Mouse (Mus musculus) CD4-positive, CD25-positive, alpha-beta regulatory T cell, adult 2 months (primary cell): ENCODE data around the gene Amhr2.

Experiments used
- DNase-seq: peaks from one replicate; pipeline ENCODE4 v3.0.0-alpha.2; 2012; ENCODE audit warnings: low read depth, low spot score

Gene Amhr2

GRCm38 (mm10) chr15:102445146-102445545 is at the start of gene Amhr2:
TSS of gene Amhr2 (plus strand) at chr15:102445367.
- no peak for DNase-seq

GRCm38 (mm10) chr15:102398629-102399028 is 46.5 kb upstream of the Amhr2 start:
- DNase-seq = no peak

GRCm38 (mm10) chr15:102399229-102400221 is 45.6 kb upstream of the Amhr2 start:
- DNase-seq = peak; percentile 73

- no peak for DNase-seq
Measured at GRCm38 (mm10) chr15:102400476-102401045, 44.6 kb upstream of the Amhr2 start.

- DNase-seq = no peak
Measured at GRCm38 (mm10) chr15:102401278-102401677, 43.9 kb upstream of the Amhr2 start.

- no peak for DNase-seq
Measured at GRCm38 (mm10) chr15:102402210-102402609, 43.0 kb upstream of the Amhr2 start.

- no peak for DNase-seq
Measured at GRCm38 (mm10) chr15:102404608-102405488, 40.3 kb upstream of the Amhr2 start.

- DNase-seq = peak; percentile 99
Measured at GRCm38 (mm10) chr15:102405489-102406195, 39.5 kb upstream of the Amhr2 start, which contains the start of gene Sp1. TSS of gene Sp1 (plus strand) at chr15:102406143.

- peak; percentile 86 for DNase-seq
Measured at GRCm38 (mm10) chr15:102406196-102406911, 38.8 kb upstream of the Amhr2 start.

- DNase-seq = no peak
Measured at GRCm38 (mm10) chr15:102406912-102407580, 38.1 kb upstream of the Amhr2 start.

GRCm38 (mm10) chr15:102407681-102408557 is 37.2 kb upstream of the Amhr2 start:
- DNase-seq = no peak

- DNase-seq = no peak
Measured at GRCm38 (mm10) chr15:102408558-102409130, 36.5 kb upstream of the Amhr2 start.

- DNase-seq = no peak
Measured at GRCm38 (mm10) chr15:102409286-102409685, 35.9 kb upstream of the Amhr2 start.

- no peak for DNase-seq
Measured at GRCm38 (mm10) chr15:102411077-102411476, 34.1 kb upstream of the Amhr2 start.

GRCm38 (mm10) chr15:102413687-102414086 is 31.5 kb upstream of the Amhr2 start:
- no peak for DNase-seq

- DNase-seq = no peak
Measured at GRCm38 (mm10) chr15:102417524-102417923, 27.6 kb upstream of the Amhr2 start.

GRCm38 (mm10) chr15:102420986-102421385 is 24.2 kb upstream of the Amhr2 start:
- no peak for DNase-seq

- DNase-seq = peak; percentile 83
Measured at GRCm38 (mm10) chr15:102421437-102421836, 23.7 kb upstream of the Amhr2 start.
